Mouse (Mus musculus) lung, embryonic 14.5 days (tissue): ENCODE data around the gene Slc38a3. TPM values are rescaled to one million over a fixed set of nuclear protein-coding genes. Genes with fewer than 3 reads are reported as not detected.

Experiments
- ATAC-seq: fragments of 200-750 bp; cut with Nextera tagmentation; 2 replicates; pipeline ENCODE4 v1.8.0; 2017; ENCODE audit warnings: mild to moderate bottlenecking, moderate TSS enrichment, moderate library complexity; ENCODE audit not compliant: insufficient read depth
- DNase-seq: peaks from one replicate; pipeline ENCODE4 v3.0.0-alpha.2; 2015
- H3K27ac ChIP-seq: fragments of 300-500 bp; sonication (generic); 2 replicates; pipeline ENCODE4 v1.5.1; 2014; ENCODE audit warnings: low read depth, mild to moderate bottlenecking, moderate library complexity
- H3K27me3 ChIP-seq: fragments of 300-500 bp; sonication (generic); 2 replicates; pipeline ENCODE4 v1.6.1; 2014; ENCODE audit warnings: low read length, control low read depth; ENCODE audit not compliant: insufficient read depth
- H3K36me3 ChIP-seq: fragments of 300-500 bp; sonication (generic); 2 replicates; pipeline ENCODE4 v1.6.1; 2014; ENCODE audit warnings: control low read depth; ENCODE audit not compliant: insufficient read depth
- H3K4me1 ChIP-seq: fragments of 300-500 bp; sonication (generic); 2 replicates; pipeline ENCODE4 v1.6.1; 2014; ENCODE audit warnings: antibody characterized with exemption, control low read depth; ENCODE audit not compliant: insufficient read depth
- H3K4me2 ChIP-seq: fragments of 300-500 bp; sonication (generic); 2 replicates; pipeline ENCODE4 v1.6.1; 2014; ENCODE audit warnings: mild to moderate bottlenecking
- H3K4me3 ChIP-seq: fragments of 300-500 bp; sonication (generic); 2 replicates; pipeline ENCODE4 v1.5.1; 2014; ENCODE audit warnings: low read depth, low read length
- H3K9ac ChIP-seq: fragments of 300-500 bp; sonication (generic); 2 replicates; pipeline ENCODE4 v1.6.1; 2014
- H3K9me3 ChIP-seq: fragments of 300-500 bp; sonication (generic); 2 replicates; pipeline ENCODE4 v1.6.1; 2016; ENCODE audit warnings: low read depth, low read length, control low read depth
- CTCF ChIP-seq: IDR thresholded peaks from 2 replicates; pipeline ENCODE4 v1.5.1; 2016; ENCODE audit warnings: antibody characterized with exemption, low read depth
- WGBS: fragments of 180-500 bp; shearing (Covaris S2); extraction: QIAGEN DNeasy Blood & Tissue Kit; methylation state at CpG from one replicate; pipeline ENCODE4 v1.1.7; 2014; 5-methylcytosine and 5-hydroxymethylcytosine counted together
- polyA plus RNA-seq: library from polyadenylated mRNA; unstranded; fragments of >200 nt; fragmentation: Nextera tagmentation; extraction: Ambion mirVana; gene quantifications from 2 replicates; pipeline ENCODE4 v1.2.1, GENCODE M21; 2014

Slc38a3 gene
- polyA plus RNA-seq, 1 experiment from 2014 or later: 3.6 TPM

DNA sequence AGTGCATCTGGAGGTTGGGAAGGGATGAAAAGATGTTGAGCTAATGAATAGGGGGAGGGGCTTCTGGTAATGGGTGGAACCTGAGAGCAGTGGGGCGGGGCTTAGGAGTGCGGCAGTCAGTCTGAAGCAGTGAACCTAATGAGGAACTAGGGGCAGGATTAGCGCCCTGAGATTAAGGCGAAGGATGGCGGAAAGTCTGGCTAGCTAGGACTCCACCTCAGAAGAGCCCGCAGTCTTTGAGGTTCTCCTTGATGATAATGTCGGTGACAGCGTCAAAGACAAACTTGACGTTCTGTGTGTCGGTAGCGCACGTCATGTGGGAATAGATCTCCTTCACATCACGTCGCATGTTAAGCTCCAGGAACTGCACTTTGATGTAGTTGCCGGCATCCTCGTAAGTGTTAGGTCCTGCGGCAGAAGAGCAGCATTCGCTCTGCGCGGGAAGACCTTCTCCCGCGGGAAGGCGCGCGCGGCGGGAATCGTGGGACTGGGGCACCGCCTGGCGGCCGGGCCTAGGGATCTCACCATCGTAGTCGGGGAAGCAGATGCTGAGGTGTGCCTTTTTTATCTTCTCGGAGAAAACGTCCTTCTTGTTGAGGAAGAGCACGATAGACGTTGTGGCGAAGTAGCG lies 6.5 kb upstream of the Slc38a3 start:
- Histone ChIP-seq H3K4me1 (no peaks in the 10 kb centered on the region), H3K4me3 (peak overlapping the region; percentile 27), H3K27me3 (peaks cover 31% of the 10 kb centered on the region), H3K27ac (no peak overlapping the region), H3K9ac (peak overlapping the region; percentile 26), H3K36me3 (no peaks in the 10 kb centered on the region), H3K4me2 (peak overlapping the region; percentile 60), H3K9me3 (no peaks in the 10 kb centered on the region)
- 1% methylated on average over 39 of the region's 39 CpGs for WGBS
- ATAC-seq (peak; percentile 66), DNase-seq (peak; percentile 86)
- peak; percentile 91 for TF ChIP-seq CTCF

DNA sequence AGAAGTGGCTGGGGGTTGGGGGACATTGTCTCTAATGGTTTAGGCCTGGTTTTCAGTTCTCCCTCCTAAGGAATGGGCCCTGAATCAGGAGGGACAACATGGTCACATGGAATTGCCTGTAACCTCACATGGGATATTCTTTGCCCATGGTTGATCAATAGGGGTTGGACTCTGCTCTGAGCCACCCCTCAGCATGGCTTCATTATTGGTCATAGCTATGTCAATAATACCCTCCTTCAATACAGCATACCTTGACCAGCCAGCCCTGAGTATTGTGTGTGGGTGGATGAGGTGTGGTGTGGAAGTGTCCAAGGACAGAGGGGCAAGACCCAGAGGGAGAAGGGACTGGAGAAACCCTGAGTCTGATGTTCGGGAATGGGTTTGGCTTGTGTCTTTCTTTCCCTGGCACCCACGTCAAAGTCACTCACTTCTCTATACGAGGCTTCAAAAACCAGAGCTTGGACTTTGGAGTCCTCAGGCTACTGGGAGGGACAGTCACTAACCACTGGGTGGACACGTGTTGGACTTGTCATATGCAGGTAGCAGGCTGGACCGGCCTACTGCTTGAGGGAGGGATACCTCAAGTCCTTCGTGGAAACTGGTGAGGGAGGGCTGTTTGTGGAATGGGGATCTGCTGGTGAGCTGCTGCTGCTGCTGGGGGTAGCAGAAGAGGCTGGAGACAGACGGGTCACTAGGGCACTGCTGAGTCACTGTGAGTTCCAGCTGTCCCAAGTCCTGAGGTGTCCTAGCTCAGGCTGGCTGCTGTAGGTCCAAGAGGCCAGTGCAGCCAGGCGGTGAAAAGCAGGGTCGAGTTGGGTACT lies 5.5 kb upstream of the Slc38a3 start:
- Histone ChIP-seq H3K27me3 (peaks cover 31% of the 10 kb centered on the region), H3K9me3 (no peaks in the 10 kb centered on the region), H3K27ac (no peak overlapping the region), H3K4me3 (no peak overlapping the region), H3K4me2 (no peak overlapping the region), H3K4me1 (no peaks in the 10 kb centered on the region), H3K36me3 (no peaks in the 10 kb centered on the region), H3K9ac (no peak overlapping the region)
- TF ChIP-seq CTCF: no peak
- ATAC-seq (no peak; the same call in 1 of the 2 replicates), DNase-seq (no peak)
- 55% methylated on average over 9 of the region's 9 CpGs for WGBS

DNA sequence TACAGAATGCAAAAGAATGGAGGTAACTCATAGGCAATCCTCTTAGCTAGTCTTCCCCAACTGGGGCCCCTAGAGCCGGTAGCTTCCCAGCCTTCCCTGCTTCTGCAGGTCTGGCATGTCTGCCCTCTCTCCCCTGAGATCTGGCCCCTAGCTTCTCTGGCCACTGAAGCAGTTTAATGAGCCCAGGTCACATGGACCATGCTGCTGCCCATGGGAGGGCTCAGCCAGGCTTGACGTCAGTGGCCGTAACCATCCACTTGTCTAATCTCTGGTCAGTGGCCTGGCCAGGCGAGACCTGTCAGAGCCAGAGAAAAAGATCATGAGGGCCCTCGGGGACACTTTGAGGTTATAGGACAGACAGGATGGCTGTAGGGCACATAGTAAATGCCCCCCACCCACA lies 929 bp upstream of the Slc38a3 start:
- DNase-seq (no peak), ATAC-seq (no peak)
- peaks cover 12% of the 10 kb centered on the region; the same call in 1 of the 2 replicates for H3K4me1 ChIP-seq
- no peaks in the 10 kb centered on the region for H3K36me3 ChIP-seq
- no peak overlapping the region for H3K9ac ChIP-seq
- H3K27me3 ChIP-seq: peaks cover 23% of the 10 kb centered on the region
- TF ChIP-seq CTCF: no peak
- no peak overlapping the region for H3K27ac ChIP-seq
- no peaks in the 10 kb centered on the region for H3K9me3 ChIP-seq
- whole genome bisulfite sequencing: 53% methylated on average over 5 of the region's 5 CpGs
- no peak overlapping the region for H3K4me2 ChIP-seq
- H3K4me3 ChIP-seq: no peak overlapping the region

DNA sequence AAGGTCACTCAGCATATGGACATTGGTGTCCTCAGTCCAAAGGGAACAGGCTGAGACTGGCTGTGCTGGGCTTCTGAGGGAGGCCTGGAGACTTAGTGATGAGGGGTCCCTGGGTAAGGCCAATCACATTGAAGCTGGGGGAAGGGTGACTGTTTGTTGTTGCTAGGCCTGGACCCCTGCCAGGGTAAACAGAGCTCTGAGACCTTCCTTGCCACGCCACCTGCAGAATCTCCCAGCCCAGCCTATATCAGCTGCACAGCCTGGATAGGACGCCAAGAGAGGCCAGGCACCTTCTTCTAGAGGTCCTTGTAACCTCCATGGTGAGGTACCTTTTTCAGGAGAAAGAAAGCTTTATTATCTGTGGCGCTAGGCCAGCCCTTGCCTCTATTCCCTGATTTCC lies 414 bp downstream of the Slc38a3 start:
- DNase-seq (no peak), ATAC-seq (no peak)
- peaks cover 12% of the 10 kb centered on the region; the same call in 1 of the 2 replicates for H3K4me1 ChIP-seq
- H3K4me2 ChIP-seq: no peak overlapping the region
- no peak overlapping the region for H3K4me3 ChIP-seq
- no peak for TF ChIP-seq CTCF
- H3K9me3 ChIP-seq: no peaks in the 10 kb centered on the region
- WGBS: 48% methylated on average over 3 of the region's 3 CpGs
- peaks cover 21% of the 10 kb centered on the region for H3K27me3 ChIP-seq
- no peak overlapping the region for H3K9ac ChIP-seq
- H3K27ac ChIP-seq: no peak overlapping the region
- H3K36me3 ChIP-seq: no peaks in the 10 kb centered on the region

DNA sequence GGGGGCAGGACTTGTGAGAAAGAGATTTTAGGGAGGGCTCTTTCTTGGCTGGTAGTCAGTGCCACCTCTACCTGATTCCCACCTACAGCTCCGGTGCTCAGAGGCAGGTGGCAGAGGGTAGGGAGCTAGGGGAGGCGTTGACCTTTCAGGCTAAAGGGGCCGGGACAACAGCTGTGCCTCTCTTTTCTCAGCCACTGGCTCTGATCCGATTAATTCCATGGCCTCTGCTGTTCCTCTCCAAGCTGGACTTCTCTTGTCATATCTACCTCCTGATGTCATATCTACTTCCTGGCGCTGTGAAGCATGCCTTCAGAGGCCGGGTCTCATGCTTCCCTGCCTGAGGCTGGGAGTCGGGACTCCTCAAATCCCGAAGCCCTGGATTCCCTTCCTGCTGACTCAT lies 1.3 kb downstream of the Slc38a3 start:
- TF ChIP-seq CTCF: no peak
- Histone ChIP-seq H3K27ac (no peak overlapping the region), H3K27me3 (peaks cover 21% of the 10 kb centered on the region), H3K4me1 (peaks cover 12% of the 10 kb centered on the region; the same call in 1 of the 2 replicates), H3K4me2 (peak overlapping the region; percentile 86), H3K9me3 (no peaks in the 10 kb centered on the region), H3K9ac (no peak overlapping the region), H3K36me3 (no peaks in the 10 kb centered on the region), H3K4me3 (no peak overlapping the region)
- ATAC-seq: no peak
- no peak for DNase-seq
- 30% methylated on average over 8 of the region's 8 CpGs for WGBS

DNA sequence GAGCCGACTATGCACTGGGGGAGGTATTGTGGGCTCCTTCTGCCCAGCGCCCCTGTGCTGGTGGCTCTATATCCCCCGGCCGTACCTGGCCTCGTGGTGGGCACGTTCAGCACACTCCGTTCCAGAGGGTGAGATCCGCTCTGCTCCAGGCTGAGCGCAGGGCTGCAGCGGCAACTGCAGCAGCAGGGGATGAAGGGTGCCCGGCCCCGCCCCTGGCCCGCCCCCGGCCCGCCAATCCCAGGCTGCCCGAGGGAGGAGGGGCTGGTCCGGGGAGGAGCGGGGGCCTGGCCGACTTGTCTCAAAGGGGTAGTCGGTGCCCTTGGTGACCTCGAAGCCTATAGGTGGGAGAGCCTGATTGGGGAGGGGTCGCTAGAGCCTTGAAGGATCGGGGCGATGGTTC lies 2.1 kb downstream of the Slc38a3 start:
- no peaks in the 10 kb centered on the region for H3K36me3 ChIP-seq
- under 1% methylated on average over 24 of the region's 24 CpGs for WGBS
- peaks cover 12% of the 10 kb centered on the region; the same call in 1 of the 2 replicates for H3K4me1 ChIP-seq
- ATAC-seq: peak; percentile 94
- H3K4me2 ChIP-seq: peak overlapping the region; percentile 86
- TF ChIP-seq CTCF: no peak
- H3K9ac ChIP-seq: peak overlapping the region; percentile 34
- peak overlapping the region; percentile 43 for H3K4me3 ChIP-seq
- no peaks in the 10 kb centered on the region for H3K9me3 ChIP-seq
- peak; percentile 78 for DNase-seq
- no peak overlapping the region for H3K27ac ChIP-seq
- H3K27me3 ChIP-seq: peaks cover 21% of the 10 kb centered on the region

DNA sequence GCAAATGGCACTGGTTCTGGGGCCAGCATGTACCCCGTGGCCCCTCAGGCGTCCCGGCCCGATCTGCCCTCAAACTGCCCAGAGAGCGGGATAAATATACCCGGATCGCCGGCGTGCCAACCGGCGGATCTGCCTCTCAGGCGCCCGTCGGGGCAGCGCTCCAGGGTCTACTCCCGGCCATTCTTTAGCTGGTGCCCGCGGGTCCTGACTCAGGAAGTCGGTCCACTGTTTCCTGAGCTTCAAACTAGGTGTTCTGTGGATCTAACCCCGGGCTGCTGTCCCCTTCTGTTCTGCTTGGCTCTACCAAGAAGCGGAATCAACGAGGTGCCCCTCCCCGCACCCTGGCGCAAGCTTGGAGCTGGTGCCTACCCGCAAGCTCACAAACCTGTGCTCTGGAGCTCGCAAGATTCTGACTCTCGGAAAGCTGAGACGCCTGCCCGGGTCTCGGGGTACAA lies 2.6 kb downstream of the Slc38a3 start:
- Histone ChIP-seq H3K4me1 (peaks cover 12% of the 10 kb centered on the region; the same call in 1 of the 2 replicates), H3K9ac (peak overlapping the region; percentile 34), H3K36me3 (no peaks in the 10 kb centered on the region), H3K9me3 (no peaks in the 10 kb centered on the region), H3K4me3 (peak overlapping the region; percentile 43), H3K27ac (no peak overlapping the region), H3K27me3 (peaks cover 21% of the 10 kb centered on the region), H3K4me2 (peak overlapping the region; percentile 86)
- WGBS: 1% methylated on average over 30 of the region's 30 CpGs
- ATAC-seq (peak; percentile 23; the same call in 1 of the 2 replicates), DNase-seq (peak; percentile 38)
- no peak for TF ChIP-seq CTCF
